Mouse (Mus musculus) cerebellum, adult 18-20 months (tissue): Measurements from ENCODE around the gene Tnfrsf1b.

Experiments
- DNase-seq, 2 experiments: peaks; one replicate each; pipeline ENCODE4 v3.0.0; 2021

The Tnfrsf1b gene

DNA sequence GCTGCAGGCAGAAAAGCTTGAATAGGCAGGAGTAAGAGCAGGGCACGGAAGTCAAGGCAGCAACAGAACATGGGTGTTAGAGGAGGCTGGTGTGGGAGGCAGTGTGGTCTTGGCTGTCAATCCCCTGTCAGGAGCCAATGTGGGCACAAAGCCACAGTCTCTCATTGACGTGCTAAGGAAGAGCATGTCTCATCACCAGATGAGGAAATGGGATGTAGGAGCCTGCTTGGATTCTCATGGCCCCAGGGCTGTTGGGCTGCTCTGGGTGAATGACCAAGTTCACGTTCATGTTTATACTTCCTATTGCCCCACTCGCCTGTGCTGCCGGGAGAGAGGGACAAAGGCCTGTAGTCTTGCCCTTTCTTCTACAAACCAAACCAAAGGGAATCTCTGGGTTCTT, 28.8 kb downstream of the Tnfrsf1b start:
- DNase-seq: no peak

DNA sequence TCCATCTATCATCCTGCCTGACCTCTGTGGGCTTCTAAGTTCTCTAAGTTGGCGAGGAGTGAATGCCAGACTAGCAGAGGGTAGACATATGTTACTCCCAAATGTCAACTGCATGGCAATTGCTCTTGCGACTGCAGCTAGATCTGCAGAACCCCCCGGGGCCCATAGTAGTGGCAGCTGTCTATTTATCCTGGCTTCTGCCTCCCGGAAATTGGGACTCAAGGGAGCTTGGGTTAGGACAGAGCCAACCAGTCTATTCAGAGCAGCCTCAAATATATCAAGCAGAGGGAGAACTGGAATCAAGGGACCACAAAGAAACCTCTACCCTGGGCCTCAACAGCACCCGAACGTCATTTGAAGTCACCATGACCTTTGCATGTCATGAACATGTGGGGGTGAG, 29.6 kb downstream of the Tnfrsf1b start:
- no peak for DNase-seq

GRCm38 (mm10) chr4:145215396-145215795, 31.3 kb downstream of the Tnfrsf1b start:
- DNase-seq: no peak

- DNase-seq: no peak
Measured at GRCm38 (mm10) chr4:145214786-145215174, 31.9 kb downstream of the Tnfrsf1b start.

GRCm38 (mm10) chr4:145213999-145214785, 32.5 kb downstream of the Tnfrsf1b start:
- peak; percentile 72 to 78 for DNase-seq

- DNase-seq: no peak
Measured at GRCm38 (mm10) chr4:145211076-145211475, 35.6 kb downstream of the Tnfrsf1b start.

- DNase-seq: no peak
Measured at GRCm38 (mm10) chr4:145210564-145210963, 36.1 kb downstream of the Tnfrsf1b start.

- DNase-seq: no peak
Measured at GRCm38 (mm10) chr4:145209690-145210088, 37.0 kb downstream of the Tnfrsf1b start.

DNA sequence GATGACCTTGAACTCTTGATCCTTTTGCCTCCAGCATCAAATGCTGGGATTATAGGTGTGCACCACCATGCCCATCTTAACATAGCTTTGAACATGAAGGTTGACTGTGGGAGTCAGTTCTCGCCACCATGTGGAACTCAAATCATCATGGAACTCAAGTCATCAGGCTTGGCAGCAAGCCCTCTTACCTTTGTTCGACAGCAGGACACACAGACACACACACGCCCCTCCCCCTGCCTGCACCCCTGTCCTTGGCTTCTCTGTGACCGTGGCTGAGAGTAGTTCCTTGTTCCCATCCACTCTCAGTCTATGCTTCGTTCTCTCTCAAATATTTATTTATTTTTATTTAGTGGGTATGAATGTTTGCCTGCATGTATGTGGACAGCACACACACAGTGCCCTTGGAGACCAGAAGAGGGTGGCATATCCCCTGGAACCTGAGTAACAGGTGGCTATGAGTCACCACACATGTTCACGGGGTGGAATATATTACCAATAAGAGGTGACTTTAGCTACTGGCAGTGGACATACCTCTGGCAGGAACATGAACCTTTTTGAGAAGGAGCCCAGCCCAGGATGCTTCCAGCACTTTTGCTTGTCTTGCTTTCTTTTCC, 37.5 kb downstream of the Tnfrsf1b start:
- DNase-seq: no peak

DNA sequence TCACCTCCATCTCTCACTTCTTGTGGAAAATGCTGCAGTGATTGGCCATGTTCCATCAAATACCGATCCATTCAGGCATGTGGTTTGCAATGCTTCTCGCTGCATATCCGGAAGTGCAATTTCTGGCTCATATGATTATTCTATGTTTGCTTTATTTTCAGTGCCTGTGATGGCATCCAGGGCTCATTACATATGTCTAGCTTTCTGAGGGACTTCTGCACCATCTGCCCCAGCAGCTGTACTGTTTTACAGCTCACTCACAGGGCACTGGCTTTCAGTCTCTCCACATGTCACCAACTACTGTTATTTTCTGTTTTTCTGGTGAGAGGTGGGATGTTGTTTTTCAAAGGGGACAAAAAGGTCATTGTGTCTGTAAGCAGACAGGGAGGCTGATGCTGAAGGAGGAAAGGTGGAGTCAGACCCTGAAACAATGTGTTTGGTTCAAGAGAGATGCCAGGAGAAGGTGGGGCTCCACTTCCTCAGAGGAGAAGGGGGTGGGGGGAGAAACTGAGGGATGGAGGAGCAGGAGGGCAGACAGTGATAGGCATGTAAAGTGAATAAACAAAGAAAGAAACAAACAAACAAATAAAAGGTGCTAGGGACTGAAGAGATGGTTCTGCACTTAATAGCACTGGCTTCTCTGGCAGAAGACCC, 38.8 kb downstream of the Tnfrsf1b start:
- no peak for DNase-seq

GRCm38 (mm10) chr4:145204779-145205178, 41.9 kb downstream of the Tnfrsf1b start:
- no peak for DNase-seq

- DNase-seq: no peak
Measured at GRCm38 (mm10) chr4:145203305-145203704, 43.4 kb downstream of the Tnfrsf1b start.

- no peak for DNase-seq
Measured at GRCm38 (mm10) chr4:145201424-145201823, 45.2 kb downstream of the Tnfrsf1b start.

- no peak for DNase-seq
Measured at GRCm38 (mm10) chr4:145199982-145200699, 46.5 kb downstream of the Tnfrsf1b start.

DNA sequence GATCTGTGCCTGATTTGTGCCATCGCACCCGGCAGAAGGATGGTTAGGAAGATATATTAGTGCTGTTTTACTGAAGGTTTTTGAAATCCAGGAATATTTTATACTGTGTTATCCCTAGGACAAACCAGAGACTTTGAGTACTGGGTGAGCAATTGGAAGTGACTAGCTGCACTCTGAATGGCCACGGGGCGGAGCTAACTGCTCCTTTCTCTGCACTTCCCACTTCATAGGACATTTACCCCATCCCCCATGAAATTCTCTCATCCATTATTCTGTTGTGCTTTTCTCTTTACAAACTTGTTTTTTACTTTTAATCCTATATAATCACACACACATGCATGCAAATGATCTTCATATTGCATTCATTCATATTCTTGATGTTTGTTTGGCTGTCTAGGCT, 50.1 kb downstream of the Tnfrsf1b start:
- DNase-seq: no peak

- DNase-seq: peak in 1 of 2 experiments; percentile 5
Measured at GRCm38 (mm10) chr4:145195172-145195571, 51.5 kb downstream of the Tnfrsf1b start.

DNA sequence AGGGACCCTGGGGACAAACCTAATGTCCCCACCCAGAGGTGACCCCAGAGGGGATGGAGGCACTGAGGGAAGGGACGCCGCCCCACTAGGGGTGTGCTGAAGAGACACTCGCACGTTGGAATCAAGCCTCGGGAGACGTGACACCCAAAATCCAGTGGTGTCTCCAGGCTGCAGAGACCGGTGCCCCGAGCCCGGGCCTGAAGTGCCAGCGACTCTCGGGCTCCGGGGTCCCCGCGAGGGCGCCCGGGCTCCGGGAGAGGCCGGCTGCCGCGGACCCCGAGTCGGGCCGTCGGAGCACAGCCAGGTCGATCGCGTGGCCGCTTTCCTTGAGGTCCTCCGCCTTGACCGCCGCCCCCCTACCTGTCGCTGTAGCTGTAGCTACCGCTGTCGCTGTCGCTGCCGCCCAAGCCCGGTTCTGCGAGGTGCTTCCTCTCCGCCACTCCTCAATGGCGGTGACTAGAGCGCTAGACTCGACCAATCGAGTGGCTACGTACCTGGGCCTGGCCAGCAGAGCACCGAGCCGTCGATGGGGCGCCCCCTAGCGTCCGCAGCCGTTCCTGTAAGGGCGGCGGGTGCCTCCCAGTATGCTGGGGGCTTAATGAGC, 52.0 kb downstream of the Tnfrsf1b start, which contains the start of gene Vps13d:
Gene Vps13d, minus strand, starts transcription at position 447 of the 604 bp plus-strand sequence.
- DNase-seq: peak; percentile 89 to 93

DNA sequence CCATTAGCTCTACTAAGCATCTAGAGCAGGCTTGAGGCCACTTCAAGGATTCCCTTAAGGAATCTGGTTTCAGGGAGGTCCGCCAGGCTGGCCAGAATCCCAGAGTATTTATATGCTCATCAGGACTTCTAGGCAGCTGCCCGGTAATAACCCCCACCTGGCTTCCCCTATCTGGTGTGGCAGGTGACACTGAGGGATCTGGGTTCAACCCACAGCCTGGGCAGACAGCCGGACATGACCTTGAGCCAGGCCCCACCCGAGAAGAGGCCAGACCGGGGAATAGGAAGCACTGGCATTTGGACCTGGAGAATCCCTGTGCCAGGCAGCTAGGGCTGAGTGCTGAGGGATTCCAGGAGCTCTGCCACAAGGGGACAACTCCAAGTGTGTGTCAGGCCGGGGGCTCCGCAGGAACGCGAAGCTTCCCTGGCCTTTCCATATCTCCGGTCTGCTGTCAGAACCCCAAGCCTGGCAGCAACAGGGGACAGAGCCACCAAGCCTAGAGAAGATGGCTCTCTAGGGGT, 52.6 kb downstream of the Tnfrsf1b start:
- DNase-seq: peak; percentile 57 to 58

DNA sequence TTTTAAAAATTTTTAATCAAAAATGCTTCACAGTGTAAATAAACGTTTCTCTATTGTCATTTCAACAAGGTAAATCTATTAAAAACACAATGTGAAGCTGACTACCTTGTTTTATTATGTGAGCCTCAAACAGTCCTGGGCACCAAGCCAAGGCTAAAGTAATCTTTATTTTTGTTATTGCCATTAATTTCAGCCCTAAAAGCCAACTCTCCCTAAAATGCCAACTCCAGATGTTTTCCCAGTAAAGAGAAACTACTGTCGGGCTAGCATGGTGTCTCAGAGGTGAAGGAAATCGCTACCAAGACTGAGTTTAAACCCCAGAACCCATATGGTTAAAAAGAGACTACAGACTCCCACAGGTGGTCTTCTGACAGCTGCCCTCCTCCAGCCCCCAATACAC, 53.3 kb downstream of the Tnfrsf1b start:
- DNase-seq: no peak

- peak; percentile 26 to 44 for DNase-seq
Measured at GRCm38 (mm10) chr4:145192686-145193085, 54.0 kb downstream of the Tnfrsf1b start.

DNA sequence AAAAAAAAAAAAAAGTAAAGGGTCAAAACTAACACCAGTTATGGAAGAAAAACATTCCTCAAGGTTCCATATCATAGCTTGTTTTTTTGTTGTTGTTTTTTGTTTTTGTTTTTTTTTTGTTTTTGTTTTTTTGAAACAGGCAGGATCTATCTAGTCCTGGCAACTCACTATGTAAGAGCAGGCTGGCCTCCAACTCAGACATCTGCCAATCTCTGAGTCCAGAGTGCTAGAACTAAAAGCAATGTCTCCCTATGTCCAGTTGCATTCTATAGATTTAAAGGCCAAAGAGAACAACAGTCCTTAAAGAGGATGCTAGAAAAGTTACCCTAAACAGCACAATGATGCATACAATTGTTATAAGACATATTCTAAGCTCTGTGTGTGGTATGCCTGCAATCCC, 58.1 kb downstream of the Tnfrsf1b start:
- no peak for DNase-seq

- no peak for DNase-seq
Measured at GRCm38 (mm10) chr4:145187619-145188018, 59.1 kb downstream of the Tnfrsf1b start.
